Mouse (Mus musculus): ENCODE results near the gene Tmem72.

Gene Tmem72

GRCm38 (mm10) chr6:116651437-116652118, 65.1 kb downstream of the Tmem72 start:
- in situ Hi-C loops (cut with MboI, MseI), result loop anchor here in 1 of 2 experiments (5.0 kb wide), 1 partner anchor 116 kb away; no protein-coding TSS in a partner anchor

GRCm38 (mm10) chr6:116650406-116650805, 66.3 kb downstream of the Tmem72 start, which contains the start of gene Depp1:
Depp1 (plus strand) TSS chr6:116650609.
- in situ Hi-C loops (cut with MboI, MseI), result loop anchor here in 1 of 2 experiments (5.0 kb wide), 1 partner anchor 117 kb away; no protein-coding TSS in a partner anchor

GRCm38 (mm10) chr6:116649811-116650210, 66.9 kb downstream of the Tmem72 start:
- in situ Hi-C loops (cut with MboI, MseI), result loop anchor here (5.0 to 25.0 kb wide), 3 partner anchors 117 to 1775 kb away; partner anchors contain the start of gene Zfp637 (in 1 of the 2)

GRCm38 (mm10) chr6:116647763-116648162, 69.0 kb downstream of the Tmem72 start:
- in situ Hi-C loops (cut with MboI, MseI), result loop anchor here (10.0 to 25.0 kb wide), 2 partner anchors 1190 to 1777 kb away; partner anchors contain the start of gene Zfp637 (in 1 of the 2)

- in situ Hi-C loops (cut with MboI, MseI), result loop anchor here (10.0 to 25.0 kb wide), 2 partner anchors 1193 to 1780 kb away; partner anchors contain the start of gene Zfp637 (in 1 of the 2)
Measured at GRCm38 (mm10) chr6:116644335-116644734, 72.4 kb downstream of the Tmem72 start.

- in situ Hi-C loops (cut with MboI, MseI), result loop anchor here (10.0 to 25.0 kb wide), 2 partner anchors 1193 to 1781 kb away; partner anchors contain the start of gene Zfp637 (in 1 of the 2)
Measured at GRCm38 (mm10) chr6:116643881-116644280, 72.8 kb downstream of the Tmem72 start.

- in situ Hi-C loops (cut with MboI, MseI), result loop anchor here (10.0 to 25.0 kb wide), 2 partner anchors 1194 to 1782 kb away; partner anchors contain the start of gene Zfp637 (in 1 of the 2)
Measured at GRCm38 (mm10) chr6:116642942-116643341, 73.8 kb downstream of the Tmem72 start.

GRCm38 (mm10) chr6:116639663-116640062, 77.0 kb downstream of the Tmem72 start:
- in situ Hi-C loops (cut with MboI, MseI), result loop anchor here (10.0 to 25.0 kb wide), 2 partner anchors 1198 to 1785 kb away; partner anchors contain the start of gene Zfp637 (in 1 of the 2)

- in situ Hi-C loops (cut with MboI, MseI), result loop anchor here in 1 of 2 experiments (25.0 kb wide), 1 partner anchor 1198 kb away; the partner anchor contains the start of gene Zfp637
Measured at GRCm38 (mm10) chr6:116638871-116639270, 77.8 kb downstream of the Tmem72 start.

- in situ Hi-C loops (cut with MboI, MseI), result loop anchor here in 1 of 2 experiments (25.0 kb wide), 1 partner anchor 1200 kb away; the partner anchor contains the start of gene Zfp637
Measured at GRCm38 (mm10) chr6:116637496-116637895, 79.2 kb downstream of the Tmem72 start.

GRCm38 (mm10) chr6:116636581-116637235, 80.0 kb downstream of the Tmem72 start:
- in situ Hi-C loops (cut with MboI, MseI), result loop anchor here in 1 of 2 experiments (25.0 kb wide), 1 partner anchor 1201 kb away; the partner anchor contains the start of gene Zfp637

- in situ Hi-C loops (cut with MboI, MseI), result loop anchor here in 1 of 2 experiments (25.0 kb wide), 1 partner anchor 1202 kb away; the partner anchor contains the start of gene Zfp637
Measured at GRCm38 (mm10) chr6:116635251-116636180, 81.2 kb downstream of the Tmem72 start.

- in situ Hi-C loops (cut with MboI, MseI), result loop anchor here in 1 of 2 experiments (25.0 kb wide), 1 partner anchor 1203 kb away; the partner anchor contains the start of gene Zfp637
Measured at GRCm38 (mm10) chr6:116633741-116634695, 82.7 kb downstream of the Tmem72 start.

- in situ Hi-C loops (cut with MboI, MseI), result loop anchor here in 1 of 2 experiments (25.0 kb wide), 1 partner anchor 1205 kb away; the partner anchor contains the start of gene Zfp637
Measured at GRCm38 (mm10) chr6:116632129-116632528, 84.6 kb downstream of the Tmem72 start.

GRCm38 (mm10) chr6:116629766-116630165, 86.9 kb downstream of the Tmem72 start:
- in situ Hi-C loops (cut with MboI, MseI), result loop anchor here in 1 of 2 experiments (25.0 kb wide), 1 partner anchor 1208 kb away; the partner anchor contains the start of gene Zfp637
